Mouse (Mus musculus) neural tube, embryonic 12.5 days (tissue): ENCODE results near the gene Ttll10. TPM values are rescaled to one million over a fixed set of nuclear protein-coding genes. Genes with fewer than 3 reads are reported as not detected.
A peak's percentile ranks its signal among the peaks of the same experiment; 100 is the strongest.

Experiments
- ATAC-seq: fragments of 200-750 bp; cut with Nextera tagmentation; 2 replicates; pipeline ENCODE4 v1.8.0; 2017; ENCODE audit warnings: low read depth, mild to moderate bottlenecking, moderate TSS enrichment, moderate library complexity; ENCODE audit not compliant: low FRiP score
- H3K27ac ChIP-seq: fragments of 300-500 bp; sonication (generic); 2 replicates; pipeline ENCODE4 v1.5.1; 2016
- H3K27me3 ChIP-seq: fragments of 300-500 bp; sonication (generic); replicated peaks from 2 replicates; pipeline ENCODE4 v1.6.1; 2016; ENCODE audit warnings: mild to moderate bottlenecking
- H3K36me3 ChIP-seq: fragments of 300-500 bp; sonication (generic); 2 replicates; pipeline ENCODE4 v1.6.1; 2016; ENCODE audit warnings: mild to moderate bottlenecking
- H3K4me1 ChIP-seq: fragments of 300-500 bp; sonication (generic); 2 replicates; pipeline ENCODE4 v1.6.1; 2016
- H3K4me2 ChIP-seq: fragments of 300-500 bp; sonication (generic); replicated peaks from 2 replicates; pipeline ENCODE4 v1.6.1; 2016; ENCODE audit warnings: mild to moderate bottlenecking
- H3K4me3 ChIP-seq: fragments of 300-500 bp; sonication (generic); 2 replicates; pipeline ENCODE4 v1.5.1; 2016
- H3K9ac ChIP-seq: fragments of 300-500 bp; sonication (generic); 2 replicates; pipeline ENCODE4 v1.6.1; 2016; ENCODE audit warnings: mild to moderate bottlenecking
- H3K9me3 ChIP-seq: fragments of 300-500 bp; sonication (generic); 2 replicates; pipeline ENCODE4 v1.6.1; 2016; ENCODE audit warnings: mild to moderate bottlenecking
- WGBS: fragments of 180-500 bp; shearing (Covaris S2); methylation state at CpG from one replicate; pipeline ENCODE4 v1.1.7; 2016; 5-methylcytosine and 5-hydroxymethylcytosine counted together
- polyA plus RNA-seq: library from polyadenylated mRNA; unstranded; fragments of >200 nt; fragmentation: Nextera tagmentation; extraction: Ambion mirVana; gene quantifications from 2 replicates; pipeline ENCODE4 v1.2.1, GENCODE M21; 2016

Ttll10 gene
- polyA plus RNA-seq, 1 experiment from 2014 or later, result 0.20 TPM

GRCm38 (mm10) chr4:156084096-156084879 is 25.1 kb upstream of the Ttll10 start:
- Histone ChIP-seq H3K27me3 (no peaks in the 10 kb centered on the region), H3K36me3 (no peaks in the 10 kb centered on the region), H3K4me1 (no peaks in the 10 kb centered on the region), H3K4me2 (no peak overlapping the region), H3K9me3 (no peaks in the 10 kb centered on the region), H3K9ac (no peak overlapping the region), H3K4me3 (no peak overlapping the region), H3K27ac (no peak overlapping the region)
- ATAC-seq, result no peak
- 84% methylated on average over 9 of the region's 9 CpGs for WGBS

GRCm38 (mm10) chr4:156083348-156083747 is 24.1 kb upstream of the Ttll10 start:
- no peak for ATAC-seq
- Histone ChIP-seq H3K4me1 (no peaks in the 10 kb centered on the region), H3K4me2 (no peak overlapping the region), H3K27ac (no peak overlapping the region), H3K9ac (no peak overlapping the region), H3K27me3 (peaks cover 4% of the 10 kb centered on the region), H3K9me3 (no peaks in the 10 kb centered on the region), H3K36me3 (no peaks in the 10 kb centered on the region), H3K4me3 (no peak overlapping the region)
- 90% methylated on average over 5 of the region's 5 CpGs for WGBS

GRCm38 (mm10) chr4:156082621-156083234 is 23.5 kb upstream of the Ttll10 start:
- H3K4me2 ChIP-seq, result no peak overlapping the region
- H3K27ac ChIP-seq, result no peak overlapping the region
- H3K4me1 ChIP-seq, result peaks cover 6% of the 10 kb centered on the region
- 71% methylated on average over 4 of the region's 4 CpGs for WGBS
- H3K4me3 ChIP-seq, result no peak overlapping the region
- ATAC-seq, result no peak
- no peaks in the 10 kb centered on the region for H3K9me3 ChIP-seq
- H3K9ac ChIP-seq, result no peak overlapping the region
- H3K36me3 ChIP-seq, result no peaks in the 10 kb centered on the region
- peaks cover 11% of the 10 kb centered on the region for H3K27me3 ChIP-seq

GRCm38 (mm10) chr4:156077499-156078301 is 18.5 kb upstream of the Ttll10 start:
- under 1% methylated on average over 58 of the region's 58 CpGs for WGBS

GRCm38 (mm10) chr4:156076911-156077382 is 17.7 kb upstream of the Ttll10 start:
- Histone ChIP-seq H3K4me2 (peak overlapping the region; percentile 60), H3K4me3 (no peak overlapping the region), H3K9me3 (no peaks in the 10 kb centered on the region), H3K36me3 (no peaks in the 10 kb centered on the region), H3K27me3 (peaks cover 27% of the 10 kb centered on the region), H3K4me1 (peaks cover 14% of the 10 kb centered on the region), H3K9ac (no peak overlapping the region), H3K27ac (no peak overlapping the region)
- 9% methylated on average over 8 of the region's 8 CpGs for WGBS
- no peak for ATAC-seq

More at GRCm38 (mm10) chr4:156077499-156078301, 18.5 kb upstream of the Ttll10 start:
- no peaks in the 10 kb centered on the region for H3K9me3 ChIP-seq
- peak overlapping the region; percentile 48 for H3K9ac ChIP-seq
- H3K4me3 ChIP-seq, result peak overlapping the region; percentile 38
- peak; percentile 41; the same call in 1 of the 2 replicates for ATAC-seq
- H3K4me1 ChIP-seq, result peaks cover 14% of the 10 kb centered on the region
- H3K27ac ChIP-seq, result no peak overlapping the region
- H3K36me3 ChIP-seq, result no peaks in the 10 kb centered on the region
- H3K4me2 ChIP-seq, result peak overlapping the region; percentile 60
- peaks cover 27% of the 10 kb centered on the region for H3K27me3 ChIP-seq

- no peaks in the 10 kb centered on the region for H3K27me3 ChIP-seq
- H3K9me3 ChIP-seq, result no peaks in the 10 kb centered on the region
- peaks cover 8% of the 10 kb centered on the region; the same call in 1 of the 2 replicates for H3K4me1 ChIP-seq
- no peak overlapping the region for H3K27ac ChIP-seq
- H3K9ac ChIP-seq, result no peak overlapping the region
- ATAC-seq, result peak; percentile 13; the same call in 1 of the 2 replicates
- no peak overlapping the region for H3K4me3 ChIP-seq
- H3K36me3 ChIP-seq, result no peaks in the 10 kb centered on the region
- H3K4me2 ChIP-seq, result no peak overlapping the region
- WGBS, result 17% methylated on average over 2 of the region's 2 CpGs
Observed at GRCm38 (mm10) chr4:156070716-156071115, 11.5 kb upstream of the Ttll10 start.

- Histone ChIP-seq H3K27ac (no peak overlapping the region), H3K4me1 (peaks cover 8% of the 10 kb centered on the region; the same call in 1 of the 2 replicates), H3K4me3 (no peak overlapping the region), H3K9ac (no peak overlapping the region), H3K9me3 (no peaks in the 10 kb centered on the region), H3K4me2 (no peak overlapping the region), H3K36me3 (no peaks in the 10 kb centered on the region), H3K27me3 (no peaks in the 10 kb centered on the region)
- ATAC-seq, result 0 out of 2 replicates have a peak, but pooled peaks have one; percentile 7
- 34% methylated on average over 6 of the region's 6 CpGs for WGBS
Observed at GRCm38 (mm10) chr4:156070276-156070675, 11.1 kb upstream of the Ttll10 start.

- Histone ChIP-seq H3K9me3 (no peaks in the 10 kb centered on the region), H3K27ac (no peak overlapping the region), H3K27me3 (no peaks in the 10 kb centered on the region), H3K4me2 (no peak overlapping the region), H3K36me3 (no peaks in the 10 kb centered on the region), H3K4me1 (peaks cover 8% of the 10 kb centered on the region; the same call in 1 of the 2 replicates), H3K4me3 (no peak overlapping the region), H3K9ac (no peak overlapping the region)
- ATAC-seq, result no peak
- 82% methylated on average over 8 of the region's 8 CpGs for WGBS
Observed at GRCm38 (mm10) chr4:156069701-156070100, 10.5 kb upstream of the Ttll10 start.

GRCm38 (mm10) chr4:156067256-156067949 is 8.2 kb upstream of the Ttll10 start:
- Histone ChIP-seq H3K36me3 (no peaks in the 10 kb centered on the region), H3K4me1 (peaks cover 14% of the 10 kb centered on the region), H3K27ac (no peak overlapping the region), H3K9ac (no peak overlapping the region), H3K9me3 (no peaks in the 10 kb centered on the region), H3K4me3 (no peak overlapping the region), H3K27me3 (no peaks in the 10 kb centered on the region), H3K4me2 (no peak overlapping the region)
- ATAC-seq, result no peak
- 74% methylated on average over 5 of the region's 5 CpGs for WGBS

- Histone ChIP-seq H3K4me3 (no peak overlapping the region), H3K4me2 (no peak overlapping the region), H3K27ac (no peak overlapping the region), H3K27me3 (no peaks in the 10 kb centered on the region), H3K36me3 (no peaks in the 10 kb centered on the region), H3K9me3 (no peaks in the 10 kb centered on the region), H3K4me1 (peaks cover 10% of the 10 kb centered on the region), H3K9ac (no peak overlapping the region)
- 88% methylated on average over 10 of the region's 10 CpGs for WGBS
- ATAC-seq, result no peak
Observed at GRCm38 (mm10) chr4:156065156-156065894, 6.1 kb upstream of the Ttll10 start.

GRCm38 (mm10) chr4:156064510-156064897 is 5.3 kb upstream of the Ttll10 start:
- Histone ChIP-seq H3K4me1 (peaks cover 6% of the 10 kb centered on the region), H3K36me3 (no peaks in the 10 kb centered on the region), H3K27me3 (peaks cover 4% of the 10 kb centered on the region; the same call in 1 of the 2 replicates), H3K4me2 (no peak overlapping the region), H3K27ac (no peak overlapping the region), H3K9ac (no peak overlapping the region), H3K9me3 (no peaks in the 10 kb centered on the region), H3K4me3 (no peak overlapping the region)
- WGBS, result 86% methylated on average over 9 of the region's 9 CpGs
- ATAC-seq, result no peak
